Mouse (Mus musculus) heart, embryonic 12.5 days (tissue): ENCODE data around the gene Scrn1. TPM values are rescaled to one million over a fixed set of nuclear protein-coding genes. Genes with fewer than 3 reads are reported as not detected.

Experiments
- ATAC-seq: fragments of 200-750 bp; cut with Nextera tagmentation; 2 replicates; pipeline ENCODE4 v1.8.0; 2017; ENCODE audit warnings: moderate TSS enrichment, moderate library complexity; ENCODE audit not compliant: insufficient number of reproducible peaks, low FRiP score
- H3K27ac ChIP-seq: fragments of 300-500 bp; sonication (generic); 2 replicates; pipeline ENCODE4 v1.5.1; 2016; ENCODE audit warnings: mild to moderate bottlenecking, moderate library complexity; ENCODE audit not compliant: poor library complexity, severe bottlenecking
- H3K27me3 ChIP-seq: fragments of 300-500 bp; sonication (generic); replicated peaks from 2 replicates; pipeline ENCODE4 v1.6.1; 2016; ENCODE audit warnings: mild to moderate bottlenecking, moderate library complexity
- H3K36me3 ChIP-seq: fragments of 300-500 bp; sonication (generic); 2 replicates; pipeline ENCODE4 v1.6.1; 2016; ENCODE audit warnings: mild to moderate bottlenecking, moderate library complexity
- H3K4me1 ChIP-seq: fragments of 300-500 bp; sonication (generic); replicated peaks from 2 replicates; pipeline ENCODE4 v1.6.1; 2016; ENCODE audit warnings: mild to moderate bottlenecking
- H3K4me2 ChIP-seq: fragments of 300-500 bp; sonication (generic); 2 replicates; pipeline ENCODE4 v1.6.1; 2016; ENCODE audit warnings: mild to moderate bottlenecking, moderate library complexity
- H3K4me3 ChIP-seq: fragments of 300-500 bp; sonication (generic); 2 replicates; pipeline ENCODE4 v1.5.1; 2016; ENCODE audit warnings: mild to moderate bottlenecking
- H3K9ac ChIP-seq: fragments of 300-500 bp; sonication (generic); 2 replicates; pipeline ENCODE4 v1.6.1; 2016; ENCODE audit warnings: mild to moderate bottlenecking, moderate library complexity
- H3K9me3 ChIP-seq: fragments of 300-500 bp; sonication (generic); replicated peaks from 2 replicates; pipeline ENCODE4 v1.6.1; 2016; ENCODE audit warnings: mild to moderate bottlenecking, moderate library complexity
- WGBS: fragments of 180-500 bp; shearing (Covaris S2); methylation state at CpG from one replicate; pipeline ENCODE4 v1.1.7; 2016; 5-methylcytosine and 5-hydroxymethylcytosine counted together
- polyA plus RNA-seq: library from polyadenylated mRNA; unstranded; fragments of >200 nt; fragmentation: Nextera tagmentation; extraction: Ambion mirVana; gene quantifications from 2 replicates; pipeline ENCODE4 v1.2.1, GENCODE M21; 2016

The Scrn1 gene
- polyA plus RNA-seq, 1 experiment from 2014 or later: 14.5 TPM

DNA sequence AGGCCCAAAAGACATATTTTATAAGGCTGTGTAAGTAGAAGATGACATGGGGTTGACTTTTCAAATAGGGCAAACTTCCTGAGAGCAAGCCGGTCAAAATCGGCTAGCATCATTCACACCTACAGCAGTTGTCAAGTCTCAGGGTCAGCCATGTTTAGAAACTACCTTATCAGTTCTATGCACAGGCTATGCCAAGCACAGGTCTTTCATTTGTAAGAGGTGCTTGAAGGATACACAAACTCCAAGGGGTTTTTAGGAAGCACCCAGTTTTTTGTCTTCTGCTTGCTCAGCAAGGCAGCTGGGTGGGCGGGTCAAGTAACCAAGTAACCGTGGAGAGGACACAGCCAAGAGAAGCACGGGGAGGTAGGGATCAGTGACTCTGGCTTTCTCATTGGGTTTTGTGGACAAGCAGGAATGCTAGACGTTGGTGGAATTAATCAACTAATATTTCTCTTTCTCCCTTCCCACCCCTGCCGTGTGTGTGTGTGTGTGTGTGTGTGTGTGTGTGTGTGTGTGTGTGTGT, 15.4 kb downstream of the Scrn1 start:
- no peak for ATAC-seq
- no peak overlapping the region for H3K4me3 ChIP-seq
- H3K27ac ChIP-seq: no peak overlapping the region
- WGBS: 48% methylated on average over 6 of the region's 7 CpGs
- peaks cover 52% of the 10 kb centered on the region for H3K4me1 ChIP-seq
- H3K27me3 ChIP-seq: no peaks in the 10 kb centered on the region
- H3K36me3 ChIP-seq: no peaks in the 10 kb centered on the region
- no peaks in the 10 kb centered on the region for H3K9me3 ChIP-seq
- H3K4me2 ChIP-seq: no peak overlapping the region
- H3K9ac ChIP-seq: no peak overlapping the region

DNA sequence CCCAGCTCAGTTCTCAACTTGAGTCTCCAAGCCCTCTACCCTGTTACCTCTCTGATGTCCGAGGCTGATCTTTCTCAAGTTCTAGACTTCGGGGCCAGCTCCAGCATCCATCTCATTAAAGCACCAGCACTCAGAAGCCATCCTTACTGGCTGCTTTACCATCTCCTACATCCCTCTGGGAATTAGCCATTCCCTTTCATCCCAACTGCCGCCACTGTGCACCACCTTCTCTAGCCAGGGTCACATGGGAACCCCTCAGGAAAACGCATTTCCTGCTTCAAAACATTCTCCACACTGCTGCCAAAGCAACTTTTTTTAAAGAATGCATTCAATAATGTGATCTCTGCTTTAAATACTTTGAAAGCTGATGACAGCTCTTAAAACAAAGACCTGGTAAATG, 17.0 kb downstream of the Scrn1 start:
- Histone ChIP-seq H3K27me3 (no peaks in the 10 kb centered on the region), H3K9me3 (no peaks in the 10 kb centered on the region), H3K27ac (no peak overlapping the region), H3K36me3 (no peaks in the 10 kb centered on the region), H3K4me2 (no peak overlapping the region), H3K4me1 (peaks cover 40% of the 10 kb centered on the region), H3K9ac (no peak overlapping the region), H3K4me3 (no peak overlapping the region)
- ATAC-seq: no peak
- WGBS: 55% methylated on average over 4 of the region's 4 CpGs

DNA sequence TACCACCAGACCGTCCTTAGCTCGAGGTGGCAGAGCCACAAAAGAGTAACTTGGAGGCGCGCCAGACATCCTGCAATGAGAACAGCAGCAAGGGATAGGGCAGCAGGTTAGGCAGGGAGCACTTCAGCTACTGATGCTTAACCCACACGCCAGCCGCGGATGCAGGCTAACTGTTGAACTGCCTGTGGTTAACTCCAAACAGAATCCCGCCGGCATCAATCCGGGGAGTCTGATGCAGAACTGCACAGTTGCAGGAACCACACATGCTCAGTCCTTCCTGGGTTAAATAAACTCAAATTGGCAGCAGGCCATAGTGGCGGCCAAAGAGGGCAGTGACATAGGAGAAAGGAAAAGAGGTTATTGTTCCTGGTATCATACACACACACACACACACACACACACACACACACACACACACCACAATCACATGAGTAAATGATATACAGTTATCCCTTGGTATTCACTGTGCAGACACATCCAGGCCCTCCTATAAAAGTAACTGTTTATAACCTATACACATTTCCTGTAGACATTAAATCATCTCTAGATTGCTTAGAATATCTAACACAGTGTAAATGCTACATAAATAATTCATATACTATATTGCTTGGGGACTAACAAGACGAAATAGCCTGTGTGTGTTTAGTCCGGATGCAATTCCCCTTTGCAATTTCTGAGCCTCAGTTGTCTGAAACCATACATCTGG, 17.8 kb downstream of the Scrn1 start:
- H3K36me3 ChIP-seq: peaks cover 4% of the 10 kb centered on the region
- H3K9ac ChIP-seq: no peak overlapping the region
- H3K4me1 ChIP-seq: peaks cover 34% of the 10 kb centered on the region
- H3K4me3 ChIP-seq: no peak overlapping the region
- peak; percentile 57; the same call in 1 of the 2 replicates for ATAC-seq
- 59% methylated on average over 13 of the region's 13 CpGs for WGBS
- 0 out of 2 replicates have a peak overlapping the region, but pooled peaks have one; percentile 5 for H3K4me2 ChIP-seq
- peaks cover 3% of the 10 kb centered on the region; the same call in 1 of the 2 replicates for H3K9me3 ChIP-seq
- no peaks in the 10 kb centered on the region for H3K27me3 ChIP-seq
- 0 out of 2 replicates have a peak overlapping the region, but pooled peaks have one; percentile 8 for H3K27ac ChIP-seq

DNA sequence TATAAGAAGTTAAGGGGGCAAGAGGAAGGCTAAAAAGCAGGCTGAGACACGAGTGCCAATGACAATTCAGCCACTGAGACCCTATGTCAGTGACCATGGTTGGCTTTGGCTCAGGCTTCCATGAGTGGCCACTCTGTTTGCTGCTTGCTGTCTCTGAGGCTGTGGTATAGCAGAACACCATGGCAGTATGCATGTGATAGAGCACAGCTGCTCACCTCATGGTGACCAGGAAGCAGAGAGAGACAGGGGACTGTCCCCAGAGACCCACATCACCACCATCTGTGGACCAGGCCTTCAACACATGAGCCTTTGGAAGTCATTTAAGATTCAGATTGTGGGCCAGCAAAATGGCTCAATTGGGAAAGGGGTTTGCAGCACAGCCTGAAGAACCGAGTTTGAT, 22.6 kb downstream of the Scrn1 start:
- peaks cover 8% of the 10 kb centered on the region for H3K36me3 ChIP-seq
- H3K4me1 ChIP-seq: peaks cover 31% of the 10 kb centered on the region
- ATAC-seq: no peak
- no peak overlapping the region for H3K4me2 ChIP-seq
- 83% methylated on average over 2 of the region's 2 CpGs for WGBS
- H3K27ac ChIP-seq: no peak overlapping the region
- H3K9me3 ChIP-seq: peaks cover 7% of the 10 kb centered on the region; the same call in 1 of the 2 replicates
- no peaks in the 10 kb centered on the region for H3K27me3 ChIP-seq
- no peak overlapping the region for H3K4me3 ChIP-seq
- no peak overlapping the region for H3K9ac ChIP-seq

DNA sequence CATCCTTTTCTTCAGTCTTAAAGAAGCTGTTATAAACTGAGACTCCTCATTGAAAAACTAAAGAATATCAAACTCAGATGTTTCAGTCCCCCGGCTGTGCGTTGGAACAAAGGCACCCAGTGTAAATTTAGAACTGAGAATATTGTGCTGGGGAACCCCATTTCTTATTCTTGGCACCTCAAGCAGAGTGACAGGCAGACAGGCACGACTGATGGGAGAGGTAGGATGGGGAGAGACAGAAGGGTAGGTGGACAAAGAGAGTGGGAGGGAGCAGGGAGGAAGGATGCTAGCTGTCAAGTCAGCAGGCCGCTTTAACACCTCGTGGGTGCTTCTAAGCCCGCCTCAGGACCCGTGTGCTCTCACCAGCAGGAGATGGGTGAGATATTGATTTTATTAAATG, 23.5 kb downstream of the Scrn1 start:
- no peak overlapping the region for H3K4me3 ChIP-seq
- WGBS: 77% methylated on average over 7 of the region's 7 CpGs
- ATAC-seq: no peak

DNA sequence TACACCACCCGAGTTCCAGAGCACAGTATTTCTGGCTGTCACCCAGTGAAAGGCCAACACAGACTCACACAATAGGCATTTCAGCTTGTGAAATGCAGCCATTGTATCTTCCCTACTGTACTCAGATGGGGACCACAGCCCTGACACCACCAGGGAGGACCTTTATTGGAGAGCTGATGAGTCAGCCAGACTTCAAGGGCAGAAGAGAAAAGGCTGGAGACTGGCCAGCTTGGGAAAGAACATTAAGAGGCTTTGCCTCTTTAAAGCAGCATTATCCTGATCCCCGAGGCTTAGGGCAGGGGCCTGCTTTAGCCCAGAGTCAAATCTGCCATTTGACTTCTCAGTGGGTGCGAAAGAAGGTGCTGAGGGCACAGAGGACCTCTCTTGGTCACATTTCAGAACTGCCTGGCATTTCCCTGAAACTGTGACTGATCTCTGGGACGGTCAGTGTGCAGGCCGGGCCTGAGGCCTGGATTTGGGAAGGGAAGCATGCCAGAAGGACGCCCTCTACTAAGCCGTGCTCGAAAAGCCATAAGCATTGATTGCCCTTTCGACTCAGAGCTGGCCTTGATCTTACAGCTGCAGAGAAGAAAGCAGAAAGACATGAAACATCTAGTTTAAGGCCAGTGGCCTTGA, 25.9 kb downstream of the Scrn1 start:
- H3K27ac ChIP-seq: peak overlapping the region; percentile 59
- H3K27me3 ChIP-seq: no peaks in the 10 kb centered on the region
- peaks cover 8% of the 10 kb centered on the region for H3K36me3 ChIP-seq
- no peak for ATAC-seq
- WGBS: 54% methylated on average over 9 of the region's 9 CpGs
- peaks cover 31% of the 10 kb centered on the region for H3K4me1 ChIP-seq
- H3K4me3 ChIP-seq: no peak overlapping the region
- no peak overlapping the region for H3K4me2 ChIP-seq
- peaks cover 7% of the 10 kb centered on the region; the same call in 1 of the 2 replicates for H3K9me3 ChIP-seq
- no peak overlapping the region; the same call in 1 of the 2 replicates for H3K9ac ChIP-seq

More for the DNA sequence above, 23.5 kb downstream of the Scrn1 start:
- Histone ChIP-seq H3K4me2 (no peak overlapping the region), H3K36me3 (peaks cover 8% of the 10 kb centered on the region), H3K27me3 (no peaks in the 10 kb centered on the region), H3K4me1 (peaks cover 25% of the 10 kb centered on the region), H3K9me3 (peaks cover 7% of the 10 kb centered on the region; the same call in 1 of the 2 replicates), H3K27ac (no peak overlapping the region), H3K9ac (no peak overlapping the region)

DNA sequence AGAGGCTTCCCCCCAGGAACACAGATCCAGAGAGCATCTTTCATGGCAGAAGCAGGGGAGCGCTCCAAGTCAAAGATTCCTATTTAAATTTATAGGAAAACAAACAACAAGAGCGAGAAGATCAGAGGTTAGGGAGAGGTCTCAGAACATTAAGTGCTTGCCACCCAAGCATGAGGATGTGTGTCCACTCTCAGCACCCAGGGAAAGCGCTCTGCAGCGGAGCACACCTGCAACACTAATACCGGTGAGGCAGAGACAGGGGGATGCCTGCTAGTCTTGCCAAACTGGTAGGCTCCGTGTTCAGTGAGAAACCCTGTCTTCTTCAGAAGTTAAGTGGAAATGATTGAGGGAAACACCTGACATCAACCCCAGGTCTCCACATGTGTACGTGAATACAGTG, 26.9 kb downstream of the Scrn1 start:
- Histone ChIP-seq H3K4me2 (no peak overlapping the region), H3K9me3 (peaks cover 7% of the 10 kb centered on the region; the same call in 1 of the 2 replicates), H3K36me3 (peaks cover 8% of the 10 kb centered on the region), H3K9ac (no peak overlapping the region), H3K4me1 (peaks cover 34% of the 10 kb centered on the region), H3K27me3 (no peaks in the 10 kb centered on the region), H3K4me3 (no peak overlapping the region), H3K27ac (no peak overlapping the region)
- 85% methylated on average over 7 of the region's 7 CpGs for WGBS
- no peak for ATAC-seq

DNA sequence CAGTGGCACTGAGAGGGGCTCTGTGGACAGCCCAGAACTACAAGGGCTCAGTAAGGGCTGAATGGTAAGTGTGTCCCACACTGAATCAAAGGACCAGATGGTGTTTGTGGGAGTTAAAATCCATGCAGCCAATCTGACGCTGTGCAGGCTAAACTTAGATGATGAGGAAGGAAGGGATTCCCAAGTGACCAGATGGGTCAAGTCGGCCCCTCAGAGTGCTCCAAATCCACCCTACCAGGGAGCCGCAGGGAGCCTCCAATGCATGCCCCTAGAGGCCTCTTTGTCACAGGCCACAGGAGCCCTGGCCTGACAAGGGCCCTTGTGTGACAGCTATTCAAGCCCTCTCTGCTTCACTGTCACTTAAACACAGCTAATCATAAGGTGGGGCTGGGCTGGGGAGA, 27.5 kb downstream of the Scrn1 start:
- Histone ChIP-seq H3K4me1 (peaks cover 34% of the 10 kb centered on the region), H3K36me3 (peaks cover 6% of the 10 kb centered on the region), H3K27me3 (no peaks in the 10 kb centered on the region), H3K9ac (no peak overlapping the region), H3K4me3 (no peak overlapping the region), H3K9me3 (peaks cover 7% of the 10 kb centered on the region; the same call in 1 of the 2 replicates), H3K27ac (no peak overlapping the region), H3K4me2 (no peak overlapping the region)
- WGBS: 27% methylated on average over 3 of the region's 3 CpGs
- ATAC-seq: no peak

DNA sequence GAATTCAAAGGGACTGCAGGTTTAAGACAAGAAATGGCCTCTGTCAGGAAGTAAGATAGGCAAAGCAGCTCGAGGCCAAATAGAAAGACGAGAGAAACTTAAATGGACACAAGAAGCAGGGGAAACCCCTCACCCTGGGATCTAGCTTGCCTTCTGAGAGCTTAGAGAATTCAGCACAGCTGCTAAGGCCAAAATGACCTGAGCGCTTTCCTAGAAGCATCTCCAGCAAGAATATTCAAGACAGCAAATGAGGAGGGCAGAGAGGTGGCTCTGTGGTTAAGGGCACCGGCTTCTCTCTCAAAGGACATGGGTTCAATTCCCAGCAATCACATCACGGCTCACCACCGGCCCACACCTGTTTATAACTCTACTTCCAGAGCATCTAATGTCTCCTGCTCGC, 29.2 kb downstream of the Scrn1 start:
- Histone ChIP-seq H3K9me3 (no peaks in the 10 kb centered on the region), H3K27me3 (no peaks in the 10 kb centered on the region), H3K27ac (no peak overlapping the region), H3K9ac (no peak overlapping the region), H3K4me2 (no peak overlapping the region), H3K36me3 (no peaks in the 10 kb centered on the region), H3K4me3 (no peak overlapping the region), H3K4me1 (peaks cover 30% of the 10 kb centered on the region)
- WGBS: 72% methylated on average over 7 of the region's 7 CpGs
- no peak for ATAC-seq

DNA sequence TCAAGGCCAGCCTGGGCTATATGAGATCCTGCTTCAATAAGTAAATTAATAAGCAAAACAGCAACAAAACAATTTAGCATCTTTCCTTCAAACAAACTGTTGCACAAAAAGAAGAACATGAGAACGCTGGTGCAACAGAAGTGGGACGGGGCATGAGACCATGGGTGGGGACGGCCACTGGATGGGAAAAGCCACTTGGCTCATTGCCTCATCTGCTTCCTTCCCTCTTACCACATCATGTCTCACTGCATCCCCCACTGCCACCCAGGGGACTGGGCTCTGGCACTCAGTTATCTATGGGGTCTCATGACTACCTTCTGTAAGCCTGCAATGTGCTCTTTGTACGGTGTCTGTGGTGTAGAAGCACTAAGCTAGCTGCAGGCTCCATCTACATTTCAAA, 30.8 kb downstream of the Scrn1 start:
- H3K4me1 ChIP-seq: peaks cover 37% of the 10 kb centered on the region
- no peaks in the 10 kb centered on the region for H3K36me3 ChIP-seq
- H3K9ac ChIP-seq: no peak overlapping the region
- ATAC-seq: no peak
- H3K4me3 ChIP-seq: no peak overlapping the region
- H3K9me3 ChIP-seq: no peaks in the 10 kb centered on the region
- no peaks in the 10 kb centered on the region for H3K27me3 ChIP-seq
- 75% methylated on average over 4 of the region's 4 CpGs for WGBS
- no peak overlapping the region for H3K4me2 ChIP-seq
- H3K27ac ChIP-seq: no peak overlapping the region

DNA sequence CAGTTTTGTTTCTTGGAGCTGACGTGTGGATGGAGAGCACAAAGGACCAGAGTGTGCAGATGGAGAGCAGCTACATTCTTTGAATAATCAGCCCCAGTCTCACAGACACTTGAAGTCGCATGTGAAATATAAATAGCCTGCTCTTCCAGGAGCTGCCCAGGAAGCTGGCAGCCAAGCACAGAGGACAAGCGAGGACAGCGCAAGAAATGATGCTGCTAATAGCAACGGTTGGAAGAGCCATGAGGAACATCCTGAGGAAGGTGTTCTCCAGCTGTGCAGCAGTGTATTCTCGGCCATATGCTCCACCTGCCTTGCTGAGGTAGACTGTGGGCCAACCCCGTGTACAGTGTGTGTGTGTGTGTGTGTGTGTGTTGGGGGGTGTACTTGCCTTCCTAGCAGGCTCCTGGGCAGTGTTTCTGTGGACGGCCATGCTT, 35.2 kb downstream of the Scrn1 start:
- Histone ChIP-seq H3K27me3 (no peaks in the 10 kb centered on the region), H3K9ac (no peak overlapping the region), H3K27ac (peak overlapping the region; percentile 29), H3K4me1 (peaks cover 36% of the 10 kb centered on the region), H3K4me3 (no peak overlapping the region), H3K4me2 (peak overlapping the region; percentile 51), H3K9me3 (no peaks in the 10 kb centered on the region), H3K36me3 (no peaks in the 10 kb centered on the region)
- ATAC-seq: no peak
- 32% methylated on average over 8 of the region's 8 CpGs for WGBS
